Mouse (Mus musculus): ENCODE data around the gene Mef2a. TPM values are rescaled to one million over a fixed set of nuclear protein-coding genes. Genes with fewer than 3 reads are reported as not detected.

Mef2a gene
- polyA plus RNA-seq, 1 experiment from 2014 or later = 30.7 TPM

- no peak overlapping the region for H3K9ac ChIP-seq
- no peaks in the 10 kb centered on the region for H3K36me3 ChIP-seq
- no peak overlapping the region for H3K4me2 ChIP-seq (replicated peaks)
- no peak for ATAC-seq
- H3K4me1 ChIP-seq (replicated peaks) = no peaks in the 10 kb centered on the region
- 90% methylated on average over 1 of the region's 1 CpGs for WGBS
- no peak overlapping the region for H3K4me3 ChIP-seq (replicated peaks)
- no peaks in the 10 kb centered on the region for H3K9me3 ChIP-seq
- H3K27me3 ChIP-seq (replicated peaks) = no peaks in the 10 kb centered on the region
- H3K27ac ChIP-seq = no peak overlapping the region
Observed at GRCm38 (mm10) chr7:67213589-67213988, 159.1 kb downstream of the Mef2a start.

- Histone ChIP-seq H3K27me3 (replicated peaks) (no peaks in the 10 kb centered on the region), H3K4me3 (replicated peaks) (no peak overlapping the region), H3K4me2 (replicated peaks) (no peak overlapping the region), H3K27ac (no peak overlapping the region), H3K4me1 (replicated peaks) (no peaks in the 10 kb centered on the region), H3K9ac (no peak overlapping the region), H3K9me3 (no peaks in the 10 kb centered on the region), H3K36me3 (no peaks in the 10 kb centered on the region)
- no peak for ATAC-seq
- 60% methylated on average over 4 of the region's 4 CpGs for WGBS
Observed at GRCm38 (mm10) chr7:67211971-67212370, 160.7 kb downstream of the Mef2a start.

GRCm38 (mm10) chr7:67211341-67211740 lies 161.3 kb downstream of the Mef2a start:
- Histone ChIP-seq H3K9me3 (no peaks in the 10 kb centered on the region), H3K4me3 (replicated peaks) (no peak overlapping the region), H3K27ac (no peak overlapping the region), H3K36me3 (no peaks in the 10 kb centered on the region), H3K9ac (no peak overlapping the region), H3K4me2 (replicated peaks) (no peak overlapping the region), H3K4me1 (replicated peaks) (no peaks in the 10 kb centered on the region), H3K27me3 (replicated peaks) (no peaks in the 10 kb centered on the region)
- ATAC-seq = no peak
- WGBS = 72% methylated on average over 6 of the region's 6 CpGs

GRCm38 (mm10) chr7:67210004-67210833 lies 162.4 kb downstream of the Mef2a start:
- no peak for ATAC-seq
- Histone ChIP-seq H3K4me2 (replicated peaks) (no peak overlapping the region), H3K36me3 (no peaks in the 10 kb centered on the region), H3K4me1 (replicated peaks) (0 out of 2 replicates have a peak, but pooled peaks cover 3% of the 10 kb centered on the region), H3K9ac (no peak overlapping the region), H3K27ac (no peak overlapping the region), H3K9me3 (no peaks in the 10 kb centered on the region), H3K4me3 (replicated peaks) (no peak overlapping the region), H3K27me3 (replicated peaks) (no peaks in the 10 kb centered on the region)
- WGBS = 53% methylated on average over 6 of the region's 6 CpGs

- Histone ChIP-seq H3K4me1 (replicated peaks) (0 out of 2 replicates have a peak, but pooled peaks cover 3% of the 10 kb centered on the region), H3K27me3 (replicated peaks) (no peaks in the 10 kb centered on the region), H3K27ac (no peak overlapping the region), H3K9me3 (no peaks in the 10 kb centered on the region), H3K9ac (no peak overlapping the region), H3K4me3 (replicated peaks) (no peak overlapping the region), H3K36me3 (no peaks in the 10 kb centered on the region), H3K4me2 (replicated peaks) (no peak overlapping the region)
- no peak for ATAC-seq
- 73% methylated on average over 1 of the region's 1 CpGs for WGBS
Observed at GRCm38 (mm10) chr7:67208317-67208716, 164.3 kb downstream of the Mef2a start.

GRCm38 (mm10) chr7:67207701-67208100 lies 165.0 kb downstream of the Mef2a start:
- no peaks in the 10 kb centered on the region for H3K36me3 ChIP-seq
- peak; percentile 59; the same call in 1 of the 2 replicates for ATAC-seq

GRCm38 (mm10) chr7:67206496-67206895 lies 166.2 kb downstream of the Mef2a start:
- no peak overlapping the region for H3K27ac ChIP-seq
- H3K36me3 ChIP-seq = no peaks in the 10 kb centered on the region
- no peak overlapping the region for H3K4me2 ChIP-seq (replicated peaks)
- ATAC-seq = peak; percentile 46; the same call in 1 of the 2 replicates
- no peak overlapping the region for H3K9ac ChIP-seq
- WGBS = 67% methylated on average over 10 of the region's 10 CpGs
- 0 out of 2 replicates have a peak, but pooled peaks cover 3% of the 10 kb centered on the region for H3K4me1 ChIP-seq (replicated peaks)
- no peaks in the 10 kb centered on the region for H3K9me3 ChIP-seq
- no peak overlapping the region for H3K4me3 ChIP-seq (replicated peaks)
- H3K27me3 ChIP-seq (replicated peaks) = no peaks in the 10 kb centered on the region

More at GRCm38 (mm10) chr7:67207701-67208100, 165.0 kb downstream of the Mef2a start:
- Histone ChIP-seq H3K9ac (no peak overlapping the region), H3K4me3 (replicated peaks) (no peak overlapping the region), H3K27me3 (replicated peaks) (no peaks in the 10 kb centered on the region), H3K27ac (no peak overlapping the region), H3K4me1 (replicated peaks) (0 out of 2 replicates have a peak, but pooled peaks cover 3% of the 10 kb centered on the region), H3K9me3 (no peaks in the 10 kb centered on the region), H3K4me2 (replicated peaks) (no peak overlapping the region)
- 30% methylated on average over 6 of the region's 6 CpGs for WGBS

GRCm38 (mm10) chr7:67205734-67206425 lies 166.8 kb downstream of the Mef2a start:
- WGBS = 83% methylated on average over 9 of the region's 9 CpGs
- Histone ChIP-seq H3K4me2 (replicated peaks) (no peak overlapping the region), H3K9me3 (no peaks in the 10 kb centered on the region), H3K36me3 (no peaks in the 10 kb centered on the region), H3K27ac (no peak overlapping the region), H3K4me3 (replicated peaks) (no peak overlapping the region), H3K27me3 (replicated peaks) (no peaks in the 10 kb centered on the region), H3K4me1 (replicated peaks) (0 out of 2 replicates have a peak, but pooled peaks cover 3% of the 10 kb centered on the region), H3K9ac (no peak overlapping the region)
- ATAC-seq = peak; percentile 76

- no peaks in the 10 kb centered on the region for H3K36me3 ChIP-seq
- H3K9ac ChIP-seq = no peak overlapping the region
- 0 out of 2 replicates have a peak, but pooled peaks cover 3% of the 10 kb centered on the region for H3K4me1 ChIP-seq (replicated peaks)
- no peak for ATAC-seq
- WGBS = 60% methylated on average over 3 of the region's 3 CpGs
- no peak overlapping the region for H3K4me2 ChIP-seq (replicated peaks)
- no peak overlapping the region for H3K27ac ChIP-seq
- no peaks in the 10 kb centered on the region for H3K27me3 ChIP-seq (replicated peaks)
- H3K9me3 ChIP-seq = no peaks in the 10 kb centered on the region
- no peak overlapping the region for H3K4me3 ChIP-seq (replicated peaks)
Observed at GRCm38 (mm10) chr7:67203625-67204024, 169.0 kb downstream of the Mef2a start.

- Histone ChIP-seq H3K36me3 (no peaks in the 10 kb centered on the region), H3K4me3 (replicated peaks) (no peak overlapping the region), H3K4me2 (replicated peaks) (no peak overlapping the region), H3K27me3 (replicated peaks) (no peaks in the 10 kb centered on the region), H3K4me1 (replicated peaks) (no peaks in the 10 kb centered on the region), H3K27ac (no peak overlapping the region), H3K9me3 (no peaks in the 10 kb centered on the region), H3K9ac (no peak overlapping the region)
- peak; percentile 56 for ATAC-seq
- 13% methylated on average over 10 of the region's 10 CpGs for WGBS
Observed at GRCm38 (mm10) chr7:67199412-67199811, 173.2 kb downstream of the Mef2a start.

GRCm38 (mm10) chr7:67183786-67184185 lies 188.9 kb downstream of the Mef2a start:
- no peak overlapping the region for H3K4me3 ChIP-seq (replicated peaks)
- no peaks in the 10 kb centered on the region for H3K4me1 ChIP-seq (replicated peaks)
- no peaks in the 10 kb centered on the region for H3K27me3 ChIP-seq (replicated peaks)
- no peaks in the 10 kb centered on the region for H3K36me3 ChIP-seq
- no peaks in the 10 kb centered on the region for H3K9me3 ChIP-seq
- ATAC-seq = no peak
- H3K4me2 ChIP-seq (replicated peaks) = no peak overlapping the region
- H3K9ac ChIP-seq = no peak overlapping the region
- WGBS = 34% methylated on average over 4 of the region's 4 CpGs
- H3K27ac ChIP-seq = no peak overlapping the region
